Mouse (Mus musculus) lung, postnatal 10 days (tissue): ENCODE measurements around the gene Atxn1.

Source experiments
- DNase-seq: peaks from one replicate; pipeline ENCODE4 v3.0.0; 2021

The Atxn1 gene

DNA sequence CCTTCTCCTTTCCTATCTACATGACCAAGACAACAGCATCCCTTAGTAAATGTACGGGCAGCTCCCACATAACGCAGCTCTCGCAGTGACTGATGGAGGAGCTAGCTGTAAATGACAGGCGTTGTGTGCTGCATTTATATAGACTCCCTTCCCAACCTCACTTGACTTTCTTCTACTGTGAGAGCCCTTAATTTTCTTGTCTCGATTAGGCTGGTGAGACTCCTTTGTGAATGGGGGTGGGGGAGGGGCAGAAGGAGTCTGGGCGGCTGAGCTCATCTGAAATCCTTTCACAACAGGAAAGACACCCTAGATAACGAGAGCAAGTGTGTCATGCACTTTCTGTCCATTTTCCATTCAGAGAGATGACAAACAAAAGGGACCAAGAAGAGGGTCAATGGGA, 344.5 kb downstream of the Atxn1 start:
- no peak for DNase-seq

- DNase-seq = no peak
Observed at GRCm38 (mm10) chr13:45617988-45618387, 346.8 kb downstream of the Atxn1 start.

- no peak for DNase-seq
Observed at GRCm38 (mm10) chr13:45614762-45615161, 350.0 kb downstream of the Atxn1 start.

- peak; percentile 71 for DNase-seq
Observed at GRCm38 (mm10) chr13:45613346-45613745, 351.5 kb downstream of the Atxn1 start.

- no peak for DNase-seq
Observed at GRCm38 (mm10) chr13:45611554-45611953, 353.3 kb downstream of the Atxn1 start.

- DNase-seq = no peak
Observed at GRCm38 (mm10) chr13:45609461-45609860, 355.3 kb downstream of the Atxn1 start.

- DNase-seq = no peak
Observed at GRCm38 (mm10) chr13:45608593-45608992, 356.2 kb downstream of the Atxn1 start.

- DNase-seq = no peak
Observed at GRCm38 (mm10) chr13:45607946-45608345, 356.9 kb downstream of the Atxn1 start.

DNA sequence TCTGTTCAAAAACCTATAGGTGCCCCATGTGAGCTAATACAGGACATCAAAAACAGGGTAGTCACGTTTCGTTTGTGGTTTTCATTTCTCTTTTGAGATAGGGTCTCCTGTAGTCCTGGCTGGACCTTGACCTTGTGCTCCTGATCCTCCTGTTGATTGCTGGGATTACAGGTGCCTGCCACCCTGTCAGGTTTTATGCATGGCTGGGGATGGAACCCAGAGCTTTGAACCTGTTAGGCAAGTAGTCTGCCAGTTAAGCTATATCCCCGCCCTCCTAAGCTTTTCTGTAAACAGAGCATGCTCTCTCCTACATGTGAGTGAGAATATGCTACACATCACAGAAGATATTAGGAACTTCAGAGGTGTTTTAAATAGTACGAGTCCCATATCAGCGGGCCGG, 361.2 kb downstream of the Atxn1 start:
- no peak for DNase-seq

DNA sequence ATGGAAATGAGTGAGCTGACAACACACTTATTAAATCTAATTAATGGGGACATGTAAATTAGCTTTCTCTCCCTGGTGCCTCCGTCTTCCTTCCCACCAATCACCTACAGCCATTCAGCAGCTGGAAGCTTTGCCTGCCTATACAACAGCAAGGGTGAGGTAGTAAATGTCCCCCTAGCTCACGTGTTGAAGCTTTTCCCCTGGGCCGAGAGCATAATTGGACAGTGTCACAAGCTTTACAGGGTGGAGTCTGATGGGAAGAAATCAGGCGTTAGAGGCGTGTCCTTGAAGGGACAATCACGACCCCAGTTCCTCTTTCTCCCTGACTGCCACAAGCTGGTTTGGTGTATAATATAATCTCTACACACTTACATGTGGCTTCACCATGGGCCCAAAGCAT, 364.4 kb downstream of the Atxn1 start:
- DNase-seq = no peak

- DNase-seq = no peak
Observed at GRCm38 (mm10) chr13:45599831-45600230, 365.0 kb downstream of the Atxn1 start.

GRCm38 (mm10) chr13:45595416-45595815, 369.4 kb downstream of the Atxn1 start:
- no peak for DNase-seq

- no peak for DNase-seq
Observed at GRCm38 (mm10) chr13:45593914-45594313, 370.9 kb downstream of the Atxn1 start.

DNA sequence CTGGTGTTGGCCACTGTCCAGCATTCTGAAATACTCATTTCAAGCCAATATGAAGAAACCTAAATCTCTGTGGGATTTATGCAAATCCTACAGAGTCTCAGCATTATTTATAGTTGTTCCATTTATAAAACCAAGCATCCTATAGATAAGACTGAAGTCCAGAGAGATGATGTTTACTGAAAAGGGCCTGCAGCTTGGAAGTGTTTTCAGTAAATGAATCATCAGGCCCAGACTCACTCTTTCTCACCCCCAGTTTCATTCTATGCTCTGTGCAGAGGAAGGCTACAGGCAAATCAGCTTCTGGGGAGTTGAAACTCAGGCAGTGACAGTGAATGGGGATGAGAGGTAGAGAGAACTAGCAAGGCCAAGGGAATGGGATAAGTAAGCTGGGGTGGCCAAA, 373.9 kb downstream of the Atxn1 start:
- DNase-seq = no peak

DNA sequence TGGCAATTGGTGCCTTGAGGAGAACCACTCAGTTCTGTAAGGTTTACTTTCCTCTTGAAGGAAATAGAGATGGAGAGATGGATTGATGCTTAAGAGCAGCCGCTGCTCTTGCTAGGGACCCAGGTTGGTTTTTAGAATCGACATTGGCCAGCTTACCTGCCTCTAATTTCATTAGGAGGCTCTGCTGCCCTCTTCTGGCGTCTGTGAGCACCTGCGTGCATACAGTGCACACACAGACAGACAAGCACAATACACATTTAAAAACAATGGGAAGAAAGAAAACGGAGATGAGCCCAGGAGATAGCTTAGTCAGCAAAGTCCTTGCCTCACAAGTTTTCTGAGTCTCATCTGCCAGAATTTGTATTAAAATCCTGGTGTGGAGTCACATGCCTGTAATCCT, 381.7 kb downstream of the Atxn1 start:
- no peak for DNase-seq

- no peak for DNase-seq
Observed at GRCm38 (mm10) chr13:45582294-45582693, 382.5 kb downstream of the Atxn1 start.

DNA sequence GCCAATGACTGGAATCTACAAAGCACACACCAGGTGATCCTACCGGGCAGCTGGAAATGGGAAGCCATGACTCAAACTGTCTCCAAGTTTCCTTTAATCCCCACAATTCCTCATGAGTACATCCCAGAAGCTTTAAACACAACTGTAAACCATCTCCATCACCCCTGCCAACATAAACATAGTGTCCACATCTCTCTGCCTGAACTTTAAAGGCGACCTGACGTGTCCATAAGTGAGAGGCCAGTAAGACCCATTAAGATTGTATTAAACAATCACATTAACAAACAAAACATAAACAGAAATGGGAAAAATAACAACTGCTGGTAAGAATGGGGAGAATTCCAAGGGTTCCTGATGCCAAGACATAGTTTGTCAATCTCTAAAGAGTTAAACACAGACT, 385.1 kb downstream of the Atxn1 start:
- DNase-seq = no peak

- DNase-seq = peak; percentile 65
Observed at GRCm38 (mm10) chr13:45577784-45578183, 387.0 kb downstream of the Atxn1 start.

DNA sequence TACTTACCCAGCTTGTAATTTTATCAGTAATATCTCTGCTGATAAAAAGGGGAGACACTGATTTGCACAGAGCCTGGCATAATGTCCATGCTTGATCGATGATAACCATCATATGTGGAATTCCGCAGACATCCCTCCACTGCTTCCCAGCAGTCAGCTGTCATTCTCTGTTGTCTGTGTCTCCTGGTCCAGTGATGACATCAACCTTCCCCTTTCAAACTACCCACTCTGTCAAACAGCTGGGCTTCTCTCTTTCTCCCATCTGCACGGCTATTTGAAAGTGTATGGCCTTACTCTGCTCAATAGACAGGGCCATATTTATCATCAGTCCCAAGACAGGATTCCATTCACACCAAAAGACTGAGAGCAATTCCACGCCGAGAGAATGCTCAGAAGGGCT, 387.4 kb downstream of the Atxn1 start:
- DNase-seq = no peak

GRCm38 (mm10) chr13:45576185-45576584, 388.6 kb downstream of the Atxn1 start:
- DNase-seq = peak; percentile 83

DNA sequence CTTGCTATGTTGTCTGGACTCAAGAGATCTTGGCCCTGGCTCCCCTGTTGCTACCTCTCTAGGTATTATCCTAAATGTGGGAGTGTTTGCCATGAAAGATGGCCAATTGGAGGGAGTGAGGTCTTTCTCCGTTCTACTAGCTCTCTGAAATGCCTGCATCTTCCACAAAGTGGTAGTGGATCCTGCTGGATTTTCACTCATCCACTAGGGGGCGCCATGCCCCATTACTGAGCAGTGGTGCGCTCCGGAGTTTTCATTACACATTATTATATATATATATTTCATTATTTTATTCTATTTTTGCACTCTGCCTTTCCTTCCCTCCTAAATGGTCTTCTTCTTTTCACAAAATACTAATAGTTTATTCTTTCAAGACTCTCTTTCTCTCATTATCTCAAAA, 392.0 kb downstream of the Atxn1 start:
- DNase-seq = peak; percentile 71

GRCm38 (mm10) chr13:45571795-45572262, 393.0 kb downstream of the Atxn1 start:
- DNase-seq = peak; percentile 84

DNA sequence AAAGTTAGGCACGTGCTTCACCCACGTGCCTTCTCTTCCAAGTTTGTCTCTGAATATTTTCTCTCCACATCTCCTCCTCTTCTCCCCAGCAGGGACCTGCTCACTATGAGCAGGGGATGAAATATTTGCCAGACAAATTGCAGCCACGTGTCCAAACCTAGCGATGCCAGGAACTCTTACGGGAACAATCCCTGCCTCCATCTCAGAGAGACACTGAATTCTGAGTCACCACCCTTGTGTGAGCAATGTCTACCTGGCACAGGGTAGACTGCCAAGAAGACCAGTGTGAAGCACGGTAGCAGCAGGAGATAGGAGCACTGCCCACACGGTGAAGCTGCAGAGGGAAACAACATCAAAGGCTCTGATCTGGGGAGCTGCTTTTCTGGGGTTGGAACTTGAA, 394.9 kb downstream of the Atxn1 start:
- DNase-seq = no peak

DNA sequence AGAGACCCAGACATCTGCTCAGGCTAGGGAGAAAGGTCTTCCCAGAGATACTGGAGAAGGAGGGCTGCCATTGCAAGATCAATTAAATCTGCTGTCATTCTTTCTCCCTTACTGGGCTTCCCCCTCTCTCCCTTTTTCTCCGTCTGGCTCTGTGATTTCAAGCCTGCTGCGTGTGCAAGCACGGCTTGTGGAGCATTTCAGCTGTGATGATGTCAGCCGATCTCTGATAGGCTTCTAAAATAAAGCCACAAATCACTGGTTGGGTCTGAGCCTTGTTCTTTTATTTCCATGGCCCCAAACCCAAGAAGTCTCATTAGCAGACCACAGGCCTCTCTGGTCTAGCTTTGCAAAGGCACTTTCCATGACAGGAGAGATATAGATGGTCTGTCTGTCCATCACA, 399.9 kb downstream of the Atxn1 start:
- DNase-seq = no peak

- no peak for DNase-seq
Observed at GRCm38 (mm10) chr13:45562011-45562410, 402.8 kb downstream of the Atxn1 start.

- peak; percentile 35 for DNase-seq
Observed at GRCm38 (mm10) chr13:45560543-45560942, 404.3 kb downstream of the Atxn1 start.
